Comparison of ENCODE assay signal across 8 mouse cellular contexts in the genomic region with DNA sequence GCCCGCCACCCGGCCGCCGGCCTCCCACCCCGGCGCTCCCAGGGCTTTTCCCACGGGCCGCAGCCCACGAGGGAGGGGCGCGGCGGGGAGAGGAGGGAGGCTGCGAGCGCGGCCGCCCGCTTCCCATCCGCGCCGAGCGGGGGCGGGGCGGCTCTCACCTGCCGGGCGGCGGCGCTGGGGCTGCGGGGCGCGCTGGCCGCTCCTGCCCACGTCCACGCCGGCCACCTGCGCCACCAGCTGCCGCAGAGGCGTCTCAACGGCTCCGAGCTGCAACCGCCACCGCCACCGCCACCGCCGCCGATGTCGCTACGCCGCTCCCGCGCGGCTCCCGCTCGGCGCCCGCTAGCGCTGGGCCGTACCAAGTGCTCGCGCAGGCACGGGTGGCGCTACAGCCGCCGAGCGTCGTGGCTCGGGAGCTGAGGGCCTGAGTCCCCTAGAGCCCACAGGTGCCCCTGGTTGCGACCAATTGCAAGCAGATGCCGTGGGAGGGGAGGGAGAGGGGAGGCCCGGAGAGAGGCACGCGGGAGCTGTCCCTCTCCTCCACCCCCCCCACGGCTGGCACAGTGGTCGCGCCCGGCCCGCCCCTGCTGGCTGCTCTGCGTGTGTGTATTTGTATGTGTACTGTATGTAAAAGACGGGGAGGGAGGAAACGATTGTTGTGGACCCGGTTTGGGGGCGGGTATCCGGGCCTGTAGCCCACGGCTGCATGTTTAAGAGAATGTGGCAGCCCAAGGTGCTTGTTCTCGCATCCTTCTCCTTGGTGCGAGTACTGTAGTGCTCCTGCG. TPM values are rescaled to one million over a fixed set of nuclear protein-coding genes. Genes with fewer than 3 reads are reported as not detected.
DNase-seq lines count a peak whose midpoint lies in the region; ATAC-seq and TF ChIP-seq lines count a peak whose summit lies in the region.

A gene (minus strand): TSS at position 343 of the 785 bp plus-strand sequence.

- TF ChIP-seq EP300 in ES-Bruce4 (IDR thresholded peaks at IDR 0.05; ENCODE audit: insufficient read depth, low read depth, low read length), result 0 out of 2 replicates have a peak, but pooled peaks have one; percentile 24

- H3K9ac ChIP-seq in ES-Bruce4 (ENCODE audit: low read depth, poor library complexity, severe bottlenecking), result peak within 1 kb of the TSS; percentile 95
- peak within 1 kb of the TSS; percentile 98 for H3K9ac ChIP-seq in forebrain, embryonic 14.5 days (ENCODE audit: low read length)
- peak within 1 kb of the TSS; percentile 87 for H3K9ac ChIP-seq in neural tube, embryonic 15.5 days (replicated peaks)

- DNase-seq in forebrain, embryonic 14.5 days (ENCODE audit: low spot score), result peak; percentile 92
- DNase-seq in heart, postnatal 14 days, result peak; percentile 88 to 90
- peak; percentile 90 for DNase-seq in layer of hippocampus, adult 11-12 months (ENCODE audit: low spot score)
- DNase-seq in lung, adult 18-20 months, result peak; percentile 82 to 85
- peak; percentile 89 for DNase-seq in testis, postnatal 14 days (ENCODE audit: low spot score)

- TF ChIP-seq CTCF in ES-Bruce4 (IDR thresholded peaks at IDR 0.05; ENCODE audit: low read depth, low read length), result no peak

- ATAC-seq in cerebellum, adult (ENCODE audit: insufficient number of reproducible peaks, low FRiP score, low TSS enrichment), result peak; percentile 92
- ATAC-seq in forebrain, embryonic 14.5 days, result peak; percentile 93
- ATAC-seq in neural tube, embryonic 15.5 days (ENCODE audit: low FRiP score), result peak; percentile 94

- TF ChIP-seq POLR2A in ES-Bruce4 (IDR thresholded peaks at IDR 0.05; ENCODE audit: insufficient read depth, low read length), result no peak

- intact Hi-C loops in heart, postnatal 14 days (cut with DNase I), result loop anchor here (2.0 kb wide), 2 partner anchors 38 to 84 kb away; a partner anchor contains a TSS

- peaks cover 30% of the 10 kb centered on the region for H3K36me3 ChIP-seq in ES-Bruce4 (ENCODE audit: control insufficient read depth, insufficient read depth, low read length, poor library complexity, severe bottlenecking)
- peaks cover 29% of the 10 kb centered on the region for H3K36me3 ChIP-seq in forebrain, embryonic 14.5 days (ENCODE audit: control insufficient read depth, insufficient read depth, low read length)
- H3K36me3 ChIP-seq in neural tube, embryonic 15.5 days, result peaks cover 10% of the 10 kb centered on the region; the same call in 1 of the 2 replicates

- H3K4me3 ChIP-seq in ES-Bruce4 (ENCODE audit: low read depth, low read length), result peak within 1 kb of the TSS; percentile 100
- peak within 1 kb of the TSS; percentile 90 for H3K4me3 ChIP-seq in forebrain, embryonic 14.5 days (ENCODE audit: low read depth, low read length)
- H3K4me3 ChIP-seq in neural tube, embryonic 15.5 days (replicated peaks), result peak within 1 kb of the TSS; percentile 85

- under 1% methylated on average over 52 of the region's 86 CpGs for WGBS in forebrain, embryonic 14.5 days
- WGBS in neural tube, embryonic 15.5 days, result under 1% methylated on average over 59 of the region's 86 CpGs

- peak within 1 kb of the TSS; percentile 60 for H3K4me2 ChIP-seq in forebrain, embryonic 14.5 days (ENCODE audit: low read length)
- H3K4me2 ChIP-seq in neural tube, embryonic 15.5 days, result peak within 1 kb of the TSS; percentile 67

- H3K4me1 ChIP-seq in ES-Bruce4 (ENCODE audit: control insufficient read depth, insufficient read depth, low read length), result peaks cover 2% of the 10 kb centered on the region
- peaks cover 11% of the 10 kb centered on the region for H3K4me1 ChIP-seq in forebrain, embryonic 14.5 days (ENCODE audit: control insufficient read depth, insufficient read depth, low read length)
- peaks cover 24% of the 10 kb centered on the region for H3K4me1 ChIP-seq in neural tube, embryonic 15.5 days

- no peaks in the 10 kb centered on the region for H3K27me3 ChIP-seq in ES-Bruce4 (ENCODE audit: control insufficient read depth, insufficient read depth, low read length, poor library complexity, severe bottlenecking)
- H3K27me3 ChIP-seq in forebrain, embryonic 14.5 days (replicated peaks; ENCODE audit: control insufficient read depth, insufficient read depth, low read length), result no peaks in the 10 kb centered on the region
- H3K27me3 ChIP-seq in neural tube, embryonic 15.5 days (replicated peaks), result no peaks in the 10 kb centered on the region

- H3K9me3 ChIP-seq in ES-Bruce4 (replicated peaks; ENCODE audit: control insufficient read depth, insufficient read depth, low read length, poor library complexity, severe bottlenecking), result no peaks in the 10 kb centered on the region
- no peaks in the 10 kb centered on the region for H3K9me3 ChIP-seq in forebrain, embryonic 14.5 days (replicated peaks; ENCODE audit: control insufficient read depth, low read length)
- H3K9me3 ChIP-seq in neural tube, embryonic 15.5 days (replicated peaks), result no peaks in the 10 kb centered on the region

- peak within 1 kb of the TSS; percentile 60; the same call in 1 of the 2 replicates for H3K27ac ChIP-seq in ES-Bruce4 (ENCODE audit: insufficient read depth, low read length)
- H3K27ac ChIP-seq in forebrain, embryonic 14.5 days (ENCODE audit: low read depth, low read length), result peak within 1 kb of the TSS; percentile 99
- H3K27ac ChIP-seq in neural tube, embryonic 15.5 days (replicated peaks), result peak within 1 kb of the TSS; percentile 100

RNA-seq across cellular contexts. Expression of the gene that starts here (rescaled TPM):
- polyA plus RNA-seq in ES-Bruce4 (2011; ENCODE audit: insufficient read depth, insufficient read length, low read depth, missing spikeins), result 434 and 464 TPM in 2 replicates
- 299 and 320 TPM in 2 replicates for polyA plus RNA-seq in forebrain, embryonic 14.5 days (2014; fragmentation: Nextera tagmentation; extraction: Ambion mirVana)
- total RNA-seq in heart, postnatal 14 days (2021), result 10 to 100 TPM; 19.0 to 24.4 TPM
- 215 and 230 TPM in 2 replicates for polyA plus RNA-seq in neural tube, embryonic 15.5 days (2015; fragmentation: Nextera tagmentation; extraction: Ambion mirVana)

Comparison
In these comparisons a context has a peak if more than half of its experiments do, and no peak if none do; other contexts are left out.
1. Peak in every context shown above with its lines: DNase-seq, ATAC-seq, H3K4me3 ChIP-seq and H3K27ac ChIP-seq.